Mouse (Mus musculus): ENCODE measurements at regions not wholly inside any gene's neighbourhood (a gene's known extent, or its start where the extent isn't known, plus 50 kb on each side); places are given as distances from the start of the nearest gene placed in this dataset.

GRCm38 (mm10) chr2:116985549-116985948, 107.1 kb downstream of the Tmco5 start:
- no peak overlapping the region for H3K4me3 ChIP-seq
- no peak overlapping the region for H3K27ac ChIP-seq
- DNase-seq (ENCODE audit: low spot score in 2 of 2): no peak
- TF ChIP-seq CTCF (conservative IDR thresholded peaks at IDR 0.05): no peak

DNA sequence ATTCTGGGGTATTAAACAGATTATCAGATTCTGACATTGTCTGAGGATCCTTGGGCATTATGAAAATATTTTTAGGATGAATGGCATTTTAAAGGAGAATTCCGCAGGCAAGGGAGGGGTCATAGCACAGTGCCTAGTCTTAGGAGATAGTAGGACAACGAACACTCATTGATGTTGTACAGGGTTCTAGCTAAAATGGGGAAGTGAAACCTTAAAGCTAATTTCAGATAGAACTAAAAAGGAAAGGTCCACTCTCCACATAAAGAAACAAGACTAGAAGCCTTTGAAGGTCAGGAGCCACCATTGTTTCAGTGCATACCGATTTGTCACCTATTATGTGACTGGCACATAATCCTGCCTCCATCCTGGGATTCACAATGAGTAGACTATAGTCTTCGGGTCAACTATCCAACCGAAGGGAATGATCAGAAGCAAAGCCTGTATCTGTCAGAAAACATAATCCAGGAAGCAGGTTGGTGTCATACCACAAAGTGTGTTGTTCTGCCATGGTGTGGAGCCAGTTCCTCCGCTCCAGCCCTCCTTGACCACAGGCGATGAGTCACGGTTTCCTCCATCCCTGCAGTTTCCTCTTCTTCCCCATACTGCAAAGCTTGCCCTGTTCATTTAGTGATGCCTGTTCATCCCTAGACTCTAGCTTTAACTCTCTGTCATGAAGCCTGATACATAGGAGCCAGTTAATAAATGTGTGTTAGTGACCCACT, 110.6 kb downstream of the Tmco5 start:
- no peak for DNase-seq (ENCODE audit: low spot score in 2 of 2)
- no peak overlapping the region for H3K27ac ChIP-seq
- no peak overlapping the region for H3K4me3 ChIP-seq
- TF ChIP-seq CTCF (conservative IDR thresholded peaks at IDR 0.05): no peak

GRCm38 (mm10) chr2:116990106-116990505, 111.6 kb downstream of the Tmco5 start:
- no peak for TF ChIP-seq CTCF (conservative IDR thresholded peaks at IDR 0.05)
- Histone ChIP-seq H3K27ac (no peak overlapping the region), H3K4me3 (no peak overlapping the region)
- DNase-seq (ENCODE audit: low spot score in 2 of 2): no peak

GRCm38 (mm10) chr2:116991561-116992042, 113.1 kb downstream of the Tmco5 start:
- TF ChIP-seq CTCF (conservative IDR thresholded peaks at IDR 0.05): no peak
- H3K4me3 ChIP-seq: no peak overlapping the region
- DNase-seq (ENCODE audit: low spot score in 2 of 2): peak in 1 of 2 experiments; percentile 25
- peak overlapping the region; percentile 63 for H3K27ac ChIP-seq

GRCm38 (mm10) chr2:116993724-116994123, 115.2 kb downstream of the Tmco5 start:
- TF ChIP-seq CTCF (conservative IDR thresholded peaks at IDR 0.05): no peak
- DNase-seq (ENCODE audit: low spot score in 2 of 2): no peak
- H3K4me3 ChIP-seq: no peak overlapping the region
- H3K27ac ChIP-seq: no peak overlapping the region

GRCm38 (mm10) chr2:116996302-116996701, 117.8 kb downstream of the Tmco5 start:
- H3K4me3 ChIP-seq: no peak overlapping the region
- TF ChIP-seq CTCF (conservative IDR thresholded peaks at IDR 0.05): no peak
- no peak for DNase-seq (ENCODE audit: low spot score in 2 of 2)
- H3K27ac ChIP-seq: no peak overlapping the region

DNA sequence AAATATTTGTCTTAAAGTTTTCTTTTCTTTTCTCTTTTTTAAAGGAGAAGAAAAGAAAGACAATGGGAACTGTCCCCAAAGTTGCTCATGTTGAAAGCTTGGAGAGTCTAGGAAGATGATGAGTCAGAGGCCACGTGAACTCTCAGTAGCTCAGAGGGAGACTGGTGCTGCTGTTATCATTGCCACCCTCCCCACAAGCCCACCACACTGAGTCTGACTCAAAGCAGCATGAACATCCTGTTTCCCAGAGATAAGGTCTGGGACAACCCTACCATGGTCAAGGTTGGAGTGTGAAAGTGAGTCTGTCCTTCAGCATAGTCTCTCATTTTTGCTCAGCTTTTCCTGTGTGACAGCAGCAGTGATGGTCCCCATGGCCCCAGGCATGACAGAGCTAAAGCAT, 120.3 kb downstream of the Tmco5 start:
- DNase-seq (ENCODE audit: low spot score in 2 of 2): no peak
- no peak for TF ChIP-seq CTCF (conservative IDR thresholded peaks at IDR 0.05)
- H3K4me3 ChIP-seq: no peak overlapping the region
- no peak overlapping the region for H3K27ac ChIP-seq

DNA sequence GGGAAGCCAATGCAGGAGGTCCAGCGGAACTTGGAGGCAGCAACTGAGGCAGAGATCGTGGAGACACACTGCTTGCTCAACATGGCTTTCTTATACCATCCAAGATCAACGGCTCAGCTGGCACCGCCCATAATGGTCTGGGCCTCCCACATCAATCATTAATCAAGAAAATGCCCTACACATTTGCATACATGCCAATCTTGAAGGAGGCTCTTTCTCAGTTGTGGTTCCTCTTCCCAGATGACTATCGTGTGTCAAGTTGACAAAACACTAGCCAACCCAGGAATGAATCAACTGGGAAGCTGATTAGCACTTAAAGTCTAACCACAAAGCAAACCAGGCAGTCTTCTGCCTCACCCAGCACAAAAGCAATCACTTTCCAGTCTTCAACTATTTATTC, 121.1 kb downstream of the Tmco5 start:
- no peak for TF ChIP-seq CTCF (conservative IDR thresholded peaks at IDR 0.05)
- no peak overlapping the region for H3K4me3 ChIP-seq
- DNase-seq (ENCODE audit: low spot score in 2 of 2): no peak
- H3K27ac ChIP-seq: no peak overlapping the region

- Histone ChIP-seq H3K4me3 (no peak overlapping the region), H3K27ac (no peak overlapping the region)
- TF ChIP-seq CTCF (conservative IDR thresholded peaks at IDR 0.05): no peak
- no peak for DNase-seq (ENCODE audit: low spot score in 2 of 2)
These were observed 117.2 kb upstream of the Spred1 start for GRCm38 (mm10) chr2:117003976-117004375.

- Histone ChIP-seq H3K4me3 (no peak overlapping the region), H3K27ac (no peak overlapping the region)
- no peak for DNase-seq (ENCODE audit: low spot score in 2 of 2)
- no peak for TF ChIP-seq CTCF (conservative IDR thresholded peaks at IDR 0.05)
These were observed 114.3 kb upstream of the Spred1 start for GRCm38 (mm10) chr2:117006846-117007245.

GRCm38 (mm10) chr2:117008922-117009321, 112.3 kb upstream of the Spred1 start:
- DNase-seq (ENCODE audit: low spot score in 2 of 2): no peak
- Histone ChIP-seq H3K27ac (no peak overlapping the region), H3K4me3 (no peak overlapping the region)
- no peak for TF ChIP-seq CTCF (conservative IDR thresholded peaks at IDR 0.05)

- peak; percentile 31 to 53 for DNase-seq (ENCODE audit: low spot score in 2 of 2)
- H3K27ac ChIP-seq: no peak overlapping the region
- no peak for TF ChIP-seq CTCF (conservative IDR thresholded peaks at IDR 0.05)
- no peak overlapping the region for H3K4me3 ChIP-seq
These were observed 111.2 kb upstream of the Spred1 start for GRCm38 (mm10) chr2:117010001-117010400.

DNA sequence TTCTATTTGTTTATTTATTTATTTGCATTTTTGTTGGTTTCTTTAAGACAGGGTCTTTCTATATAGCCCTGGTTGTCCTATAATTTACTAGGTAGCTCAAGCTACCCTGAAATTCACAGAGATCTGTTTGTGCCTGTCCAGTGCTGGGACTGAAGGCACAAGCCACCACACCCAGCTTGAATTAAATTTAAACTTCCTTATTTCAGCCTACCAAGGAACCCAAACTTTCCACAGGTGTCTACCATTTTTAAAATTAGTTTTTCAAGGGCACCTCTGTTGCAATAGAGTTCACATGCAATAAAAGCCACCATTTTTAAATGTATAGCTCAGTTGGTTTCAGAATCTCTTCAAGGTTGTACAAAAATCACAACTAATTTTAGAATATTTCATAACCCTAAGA, 110.2 kb upstream of the Spred1 start:
- Histone ChIP-seq H3K4me3 (no peak overlapping the region), H3K27ac (no peak overlapping the region)
- no peak for TF ChIP-seq CTCF (conservative IDR thresholded peaks at IDR 0.05)
- DNase-seq (ENCODE audit: low spot score in 2 of 2): no peak

- no peak for TF ChIP-seq CTCF (conservative IDR thresholded peaks at IDR 0.05)
- H3K27ac ChIP-seq: peak overlapping the region; percentile 81
These were observed 103.1 kb upstream of the Spred1 start for GRCm38 (mm10) chr2:117017921-117018651.

More at GRCm38 (mm10) chr2:117017921-117018651, 103.1 kb upstream of the Spred1 start:
- no peak overlapping the region for H3K4me3 ChIP-seq
- DNase-seq (ENCODE audit: low spot score in 2 of 2): peak; percentile 25 to 60
